Mouse (Mus musculus) lung, postnatal 0 days (tissue): ENCODE measurements around the gene Podxl. TPM values are rescaled to one million over a fixed set of nuclear protein-coding genes. Genes with fewer than 3 reads are reported as not detected.

ENCODE experiments used
- ATAC-seq: fragments of 200-750 bp; cut with Nextera tagmentation; 2 replicates; pipeline ENCODE4 v1.8.0; 2017; ENCODE audit warnings: moderate library complexity
- DNase-seq: peaks from one replicate; pipeline ENCODE4 v3.0.0-alpha.2; 2016; ENCODE audit warnings: low spot score
- H3K27ac ChIP-seq: fragments of 300-500 bp; sonication (generic); 2 replicates; pipeline ENCODE4 v1.5.1; 2014; ENCODE audit warnings: antibody characterized with exemption, mild to moderate bottlenecking, low read length, mixed read lengths
- H3K27me3 ChIP-seq: fragments of 300-500 bp; sonication (generic); replicated peaks from 2 replicates; pipeline ENCODE4 v1.6.1; 2014; ENCODE audit warnings: low read length, mixed read lengths; ENCODE audit not compliant: insufficient read depth
- H3K36me3 ChIP-seq: fragments of 300-500 bp; sonication (generic); 2 replicates; pipeline ENCODE4 v1.6.1; 2014; ENCODE audit warnings: low read length, mixed read lengths; ENCODE audit not compliant: insufficient read depth
- H3K4me1 ChIP-seq: fragments of 300-500 bp; sonication (generic); 2 replicates; pipeline ENCODE4 v1.6.1; 2014; ENCODE audit warnings: antibody characterized with exemption, low read depth, low read length, mixed read lengths; ENCODE audit not compliant: insufficient read depth
- H3K4me2 ChIP-seq: fragments of 300-500 bp; sonication (generic); replicated peaks from 2 replicates; pipeline ENCODE4 v1.6.1; 2014; ENCODE audit warnings: low read depth, mild to moderate bottlenecking, low read length, moderate library complexity, mixed read lengths
- H3K4me3 ChIP-seq: fragments of 300-500 bp; sonication (generic); 2 replicates; pipeline ENCODE4 v1.5.1; 2014; ENCODE audit warnings: low read depth, low read length
- H3K9ac ChIP-seq: fragments of 300-500 bp; sonication (generic); replicated peaks from 2 replicates; pipeline ENCODE4 v1.6.1; 2014; ENCODE audit warnings: low read depth, mild to moderate bottlenecking
- H3K9me3 ChIP-seq: fragments of 300-500 bp; sonication (generic); 2 replicates; pipeline ENCODE4 v1.6.1; 2016; ENCODE audit warnings: low read length, mixed read lengths
- CTCF ChIP-seq: IDR thresholded peaks from 2 replicates; pipeline ENCODE4 v1.5.1; 2016; ENCODE audit warnings: antibody characterized with exemption, mild to moderate bottlenecking
- EP300 ChIP-seq: IDR thresholded peaks from 2 replicates; pipeline ENCODE4 v1.6.1; 2016; ENCODE audit warnings: antibody characterized with exemption, mild to moderate bottlenecking, control low read depth
- WGBS: fragments of 180-500 bp; shearing (Covaris S2); extraction: QIAGEN DNeasy Blood & Tissue Kit; methylation state at CpG from one replicate; pipeline ENCODE4 v1.1.7; 2014; 5-methylcytosine and 5-hydroxymethylcytosine counted together
- polyA plus RNA-seq: library from polyadenylated mRNA; unstranded; fragments of >200 nt; fragmentation: Nextera tagmentation; extraction: Ambion mirVana; gene quantifications from 2 replicates; pipeline ENCODE4 v1.2.1, GENCODE M21; 2015

Gene Podxl
- polyA plus RNA-seq, 1 experiment from 2014 or later, result 56.8 TPM

DNA sequence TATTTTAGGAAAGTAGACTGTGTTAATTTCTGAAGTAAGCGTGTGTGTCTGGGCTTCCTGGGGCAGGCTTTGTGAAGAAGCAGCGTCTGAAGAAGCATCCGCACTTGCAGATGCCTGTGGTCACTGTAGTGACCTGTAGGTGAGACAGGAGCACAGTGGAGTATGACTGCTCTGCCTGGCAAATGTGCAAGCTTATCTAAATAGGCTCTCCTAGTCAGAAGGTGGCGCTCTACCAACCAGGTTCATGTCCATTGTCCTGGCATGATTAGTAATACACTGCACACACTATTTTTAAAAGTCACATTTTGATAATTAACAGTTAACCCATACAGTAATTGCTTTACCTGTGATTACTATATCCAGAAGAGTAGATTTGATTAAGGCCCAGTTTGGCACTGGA, 85.6 kb downstream of the Podxl start:
- H3K4me1 ChIP-seq, result no peaks in the 10 kb centered on the region
- H3K4me2 ChIP-seq, result no peak overlapping the region
- ATAC-seq (no peak), DNase-seq (peak; percentile 60)
- no peak overlapping the region for H3K4me3 ChIP-seq
- no peak overlapping the region for H3K27ac ChIP-seq
- no peaks in the 10 kb centered on the region for H3K9me3 ChIP-seq
- peaks cover 14% of the 10 kb centered on the region for H3K36me3 ChIP-seq
- H3K27me3 ChIP-seq, result no peaks in the 10 kb centered on the region
- no peak overlapping the region for H3K9ac ChIP-seq
- peak; percentile 62 for TF ChIP-seq CTCF
- TF ChIP-seq EP300, result no peak
- 77% methylated on average over 4 of the region's 4 CpGs for WGBS

Other genes starting within 250 kb of the Podxl start
- 127 and 144 TPM in 2 replicates for gene Mkln1, start 165.2 kb downstream of the Podxl start, polyA plus RNA-seq